Mouse (Mus musculus): Measurements from ENCODE around the gene Ctsr.
"Not testable (repeated sequence)": the region's sequence is repeated elsewhere in the genome, so short reads cannot be mapped to it uniquely, and the experiment has no call there.

The Ctsr gene

GRCm38 (mm10) chr13:61164156-61164555, at the start of gene Ctsr:
Gene Ctsr (minus strand): TSS chr13:61164256.
- DNase-seq (ENCODE audit: low spot score), result no peak

DNA sequence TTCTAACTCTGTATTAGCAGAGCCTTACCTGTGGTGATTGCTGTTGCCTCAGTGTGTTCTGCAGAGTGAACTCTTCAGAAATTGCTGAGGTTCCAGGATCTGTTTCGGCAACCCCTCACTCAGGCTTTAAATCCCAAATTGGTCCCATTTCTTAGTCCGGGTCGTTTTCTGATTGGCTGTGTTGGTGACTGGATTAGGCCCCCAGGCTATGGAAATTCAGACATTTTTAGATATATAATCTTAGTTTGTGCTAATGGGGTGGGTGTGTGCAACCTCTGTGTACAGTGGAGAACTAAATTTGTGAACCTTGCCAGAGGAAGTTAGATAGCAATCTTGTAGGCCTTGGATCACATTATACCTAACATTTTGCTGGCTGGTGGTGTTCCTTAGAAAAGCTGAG, 39.3 kb upstream of the Ctsr start, which contains the start of gene Cts6:
TSS of gene Cts6 (minus strand) at position 101 of the 400 bp plus-strand sequence.
- DNase-seq (ENCODE audit: low spot score), result no peak

- not testable (repeated sequence) for DNase-seq (ENCODE audit: low spot score)
Measured at GRCm38 (mm10) chr13:61185151-61185933, 21.3 kb upstream of the Ctsr start.

GRCm38 (mm10) chr13:61164622-61165021, 566 bp upstream of the Ctsr start:
- DNase-seq (ENCODE audit: low spot score), result no peak
